Mouse (Mus musculus) spleen, adult 12 weeks (tissue): ENCODE measurements around the gene 9030025P20Rik.
"Not testable (repeated sequence)": the region's sequence is repeated elsewhere in the genome, so short reads cannot be mapped to it uniquely, and the experiment has no call there.

ENCODE experiments used
- DNase-seq: peaks from one replicate; pipeline ENCODE4 v3.0.0; 2022; ENCODE audit warnings: low spot score

9030025P20Rik gene

DNA sequence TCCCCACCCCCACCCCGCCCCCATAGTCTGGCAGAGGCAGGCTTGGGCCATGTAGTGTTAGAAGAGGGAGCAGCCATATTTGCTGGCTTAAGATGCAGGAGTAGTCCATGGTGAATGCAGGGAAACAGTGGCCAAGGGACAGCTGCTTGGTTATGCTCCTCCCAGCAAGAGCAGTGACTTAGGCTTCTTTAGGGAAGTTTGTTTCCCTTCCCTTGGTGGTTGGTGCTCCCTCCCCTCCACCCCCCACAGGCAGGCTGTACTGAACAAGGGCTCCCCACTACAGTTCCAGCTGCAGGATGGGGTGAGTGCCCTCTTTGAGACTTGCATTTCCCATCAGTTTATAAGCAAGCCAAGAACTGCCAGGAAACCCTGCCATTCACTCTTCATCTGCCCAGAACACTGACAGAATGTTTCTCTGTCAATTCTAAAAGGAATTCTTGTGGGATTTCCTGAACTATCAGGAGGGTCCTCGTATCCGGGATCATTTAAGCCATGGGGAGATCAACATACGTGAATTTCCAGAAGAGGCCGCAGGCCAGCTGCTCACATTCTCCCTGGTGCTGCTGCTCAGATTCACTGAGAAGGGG is 11.9 kb downstream of the 9030025P20Rik start:
- not testable (repeated sequence) for DNase-seq

GRCm38 (mm10) chr17:14992522-14993138 is 14.4 kb downstream of the 9030025P20Rik start:
- not testable (repeated sequence) for DNase-seq

GRCm38 (mm10) chr17:14993139-14993832 is 15.0 kb downstream of the 9030025P20Rik start:
- not testable (repeated sequence) for DNase-seq

DNA sequence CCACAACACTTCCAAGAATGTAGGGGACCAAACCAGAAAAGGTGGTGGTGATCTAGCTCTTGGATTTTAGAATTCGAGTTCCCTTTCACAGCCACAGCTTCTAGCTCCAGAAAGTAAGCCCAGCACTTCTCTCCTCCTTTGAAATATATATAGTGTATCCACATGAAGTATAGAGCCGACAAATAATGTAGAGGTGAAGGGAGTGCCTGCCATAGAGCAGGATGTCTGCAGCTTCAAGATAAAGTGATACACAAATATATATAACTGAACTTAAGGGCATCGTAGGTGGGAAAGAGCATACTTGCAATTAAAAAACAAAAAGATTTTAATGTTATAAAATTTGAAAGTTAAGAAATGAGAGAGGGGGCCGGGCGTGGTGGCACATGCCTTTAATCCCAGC is 15.9 kb downstream of the 9030025P20Rik start:
- DNase-seq, result not testable (repeated sequence)

DNA sequence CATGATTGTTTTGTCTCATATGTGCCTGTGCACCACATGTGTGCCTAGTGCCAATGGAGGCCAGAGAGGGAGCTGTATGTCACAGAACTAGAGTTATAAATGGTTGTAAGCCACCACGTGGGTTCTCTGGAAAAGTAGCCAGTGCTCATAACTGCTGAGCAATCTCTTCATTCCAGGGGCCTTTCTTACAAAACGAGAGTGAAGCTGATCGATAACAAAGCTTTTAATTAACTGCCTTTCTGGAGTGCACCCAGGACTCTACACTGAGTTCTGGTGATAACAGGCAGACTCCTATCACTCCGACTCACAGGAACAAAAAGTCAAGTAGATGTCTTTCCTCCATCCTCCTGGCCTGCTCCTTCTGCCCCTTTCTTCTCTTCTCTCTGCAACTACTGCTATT is 21.8 kb downstream of the 9030025P20Rik start:
- DNase-seq, result not testable (repeated sequence)

DNA sequence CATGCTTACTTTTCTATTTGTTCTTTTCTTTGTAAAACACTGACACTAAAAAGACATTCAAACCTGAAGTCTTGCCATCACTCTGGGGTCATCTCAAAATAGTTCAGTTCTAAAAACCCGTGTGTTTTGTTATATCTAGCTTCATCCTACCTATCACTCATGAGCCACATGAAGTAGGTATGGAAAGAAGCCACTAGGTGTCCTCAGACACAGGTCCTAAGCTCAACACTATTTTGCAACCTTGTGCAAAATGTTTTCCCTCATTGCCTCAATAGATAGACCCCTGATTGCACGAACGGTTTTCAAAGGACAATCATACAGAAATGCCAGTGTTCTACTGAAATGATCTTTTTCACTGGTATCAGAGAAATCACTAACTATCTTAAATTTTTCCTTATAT is 30.8 kb downstream of the 9030025P20Rik start:
- not testable (repeated sequence) for DNase-seq

GRCm38 (mm10) chr17:15009706-15010413 is 31.6 kb downstream of the 9030025P20Rik start, which contains the start of gene Gm3435:
TSS of gene Gm3435 (plus strand) at chr17:15010176.
- DNase-seq, result not testable (repeated sequence)

DNA sequence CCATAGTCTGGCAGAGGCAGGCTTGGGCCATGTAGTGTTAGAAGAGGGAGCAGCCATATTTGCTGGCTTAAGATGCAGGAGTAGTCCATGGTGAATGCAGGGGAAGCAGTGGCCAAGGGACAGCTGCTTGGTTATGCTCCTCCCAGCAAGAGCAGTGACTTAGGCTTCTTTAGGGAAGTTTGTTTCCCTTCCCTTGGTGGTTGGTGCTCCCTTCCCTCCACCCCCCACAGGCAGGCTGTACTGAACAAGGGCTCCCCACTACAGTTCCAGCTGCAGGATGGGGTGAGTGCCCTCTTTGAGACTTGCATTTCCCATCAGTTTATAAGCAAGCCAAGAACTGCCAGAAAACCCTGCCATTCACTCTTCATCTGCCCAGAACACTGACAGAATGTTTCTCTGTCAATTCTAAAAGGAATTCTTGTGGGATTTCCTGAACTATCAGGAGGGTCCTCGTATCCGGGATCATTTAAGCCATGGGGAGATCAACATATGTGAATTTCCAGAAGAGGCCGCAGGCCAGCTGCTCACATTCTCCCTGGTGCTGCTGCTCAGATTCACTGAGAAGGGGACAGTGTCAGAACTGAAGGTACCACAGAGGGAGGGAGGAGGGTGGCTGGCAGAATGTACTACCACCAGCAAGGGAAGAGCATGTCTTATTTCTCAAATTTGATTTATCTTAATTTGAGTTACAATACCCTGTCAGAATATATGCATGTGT is 43.4 kb downstream of the 9030025P20Rik start:
- DNase-seq, result not testable (repeated sequence)

GRCm38 (mm10) chr17:15023878-15024492 is 45.7 kb downstream of the 9030025P20Rik start:
- not testable (repeated sequence) for DNase-seq

- DNase-seq, result not testable (repeated sequence)
Observed at GRCm38 (mm10) chr17:15024502-15025193, 46.4 kb downstream of the 9030025P20Rik start.

- not testable (repeated sequence) for DNase-seq
Observed at GRCm38 (mm10) chr17:15025513-15025912, 47.2 kb downstream of the 9030025P20Rik start.

GRCm38 (mm10) chr17:15031414-15031813 is 53.1 kb downstream of the 9030025P20Rik start:
- not testable (repeated sequence) for DNase-seq

DNA sequence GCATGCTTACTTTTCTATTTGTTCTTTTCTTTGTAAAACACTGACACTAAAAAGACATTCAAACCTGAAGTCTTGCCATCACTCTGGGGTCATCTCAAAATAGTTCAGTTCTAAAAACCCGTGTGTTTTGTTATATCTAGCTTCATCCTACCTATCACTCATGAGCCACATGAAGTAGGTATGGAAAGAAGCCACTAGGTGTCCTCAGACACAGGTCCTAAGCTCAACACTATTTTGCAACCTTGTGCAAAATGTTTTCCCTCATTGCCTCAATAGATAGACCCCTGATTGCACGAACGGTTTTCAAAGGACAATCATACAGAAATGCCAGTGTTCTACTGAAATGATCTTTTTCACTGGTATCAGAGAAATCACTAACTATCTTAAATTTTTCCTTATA is 62.2 kb downstream of the 9030025P20Rik start:
- DNase-seq, result not testable (repeated sequence)
